Mouse (Mus musculus): ENCODE measurements around the gene Polr3h.
"Not testable (repeated sequence)": the region's sequence is repeated elsewhere in the genome, so short reads cannot be mapped to it uniquely, and the experiment has no call there.

Polr3h gene

DNA sequence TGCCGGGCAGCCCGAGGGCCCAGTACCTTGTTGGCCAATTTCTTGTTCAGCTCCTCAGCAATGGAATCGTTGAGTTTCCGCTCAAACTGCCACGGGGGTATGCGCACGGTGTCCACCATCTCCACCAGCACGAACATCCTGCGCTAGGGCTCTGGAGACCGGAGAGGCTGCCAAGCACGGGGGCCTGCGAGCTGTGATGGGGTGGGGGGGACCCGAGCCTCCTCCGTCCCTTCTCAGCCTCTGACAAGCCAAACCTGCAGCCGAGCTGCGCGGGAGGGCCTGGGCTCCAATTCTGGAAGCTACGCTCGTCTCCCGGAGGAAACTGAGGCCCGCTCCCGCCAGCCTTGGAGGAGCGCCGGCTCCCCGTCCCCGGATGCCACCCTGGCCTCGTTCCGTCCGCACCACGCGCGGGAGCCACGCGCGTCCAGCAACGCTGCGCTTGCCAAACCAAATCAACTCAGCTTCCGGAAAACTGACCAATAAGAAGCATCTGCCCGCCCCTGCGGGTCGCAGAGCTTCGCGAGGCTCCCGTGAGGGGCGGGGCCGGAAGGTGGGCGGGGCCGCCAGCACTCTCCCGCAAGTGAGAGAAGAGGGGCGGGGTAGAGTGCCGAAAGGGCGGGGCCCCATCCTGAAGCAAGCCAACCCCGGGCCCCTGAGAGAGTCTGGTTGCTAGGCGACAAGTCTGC lies at the start of gene Polr3h:
Gene Polr3h, minus strand, starts transcription at position 481 of the 686 bp plus-strand sequence.
- DNase-seq (ENCODE audit: low spot score in 2 of 2): peak; percentile 96

DNA sequence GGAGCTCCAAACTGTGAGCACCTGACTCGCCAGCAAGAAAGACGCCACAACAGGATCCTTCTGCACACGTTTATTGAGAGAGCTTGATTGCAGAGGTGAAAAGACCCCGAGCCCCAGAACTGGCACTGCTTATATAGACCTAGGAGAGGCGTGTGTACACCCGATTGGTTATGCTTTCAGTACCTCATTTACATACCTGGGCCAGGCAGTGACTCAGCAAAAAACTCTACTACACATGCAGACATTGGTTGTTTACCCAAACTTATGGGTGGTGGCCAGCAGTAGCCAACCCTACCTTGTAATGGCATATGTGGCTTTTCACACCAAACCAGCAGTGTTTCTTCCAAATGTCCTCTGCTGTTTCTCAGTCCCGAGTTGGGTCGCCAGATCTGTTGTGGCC lies 49.1 kb upstream of the Polr3h start:
- not testable (repeated sequence) for DNase-seq (ENCODE audit: low spot score in 2 of 2)

DNA sequence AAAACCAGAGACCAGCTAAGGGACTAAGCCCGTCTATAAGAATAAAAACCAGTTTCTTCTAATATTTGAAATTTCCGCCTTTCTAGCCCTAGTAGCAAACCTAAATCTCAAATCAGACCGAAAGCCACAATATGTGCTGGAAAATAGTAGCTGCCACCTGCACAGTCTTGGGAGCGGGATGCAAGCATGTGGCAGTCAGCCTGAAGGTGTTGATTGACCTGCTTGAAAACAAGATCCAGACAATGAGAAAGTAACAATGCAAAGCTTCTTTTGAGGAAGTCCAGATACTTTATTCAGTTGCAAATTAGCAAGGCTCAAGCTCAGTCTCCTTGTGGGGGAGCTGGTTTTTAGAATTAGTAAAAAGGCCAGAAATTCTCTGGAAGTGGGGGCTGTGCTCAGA lies 44.5 kb upstream of the Polr3h start:
- not testable (repeated sequence) for DNase-seq (ENCODE audit: low spot score in 2 of 2)

DNA sequence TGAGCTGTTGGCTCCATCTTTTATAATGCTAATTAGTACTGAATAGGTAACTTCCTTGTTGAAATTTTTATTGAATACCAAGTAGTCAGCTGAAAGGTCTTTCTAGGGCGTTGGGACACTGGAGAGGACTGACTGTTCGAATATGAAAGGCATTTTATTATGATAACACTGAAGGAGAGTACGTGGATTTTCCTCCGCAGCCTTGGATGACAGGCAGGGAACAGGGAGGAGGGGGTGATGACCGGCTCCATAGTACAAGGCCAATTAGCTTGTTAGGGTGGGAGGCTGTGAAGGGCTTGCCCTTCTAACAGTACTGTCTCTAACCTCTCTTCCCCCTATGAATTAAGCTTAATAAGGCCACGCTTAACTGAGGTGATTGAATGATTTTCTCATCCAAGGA lies 43.6 kb upstream of the Polr3h start:
- not testable (repeated sequence) for DNase-seq (ENCODE audit: low spot score in 2 of 2)

DNA sequence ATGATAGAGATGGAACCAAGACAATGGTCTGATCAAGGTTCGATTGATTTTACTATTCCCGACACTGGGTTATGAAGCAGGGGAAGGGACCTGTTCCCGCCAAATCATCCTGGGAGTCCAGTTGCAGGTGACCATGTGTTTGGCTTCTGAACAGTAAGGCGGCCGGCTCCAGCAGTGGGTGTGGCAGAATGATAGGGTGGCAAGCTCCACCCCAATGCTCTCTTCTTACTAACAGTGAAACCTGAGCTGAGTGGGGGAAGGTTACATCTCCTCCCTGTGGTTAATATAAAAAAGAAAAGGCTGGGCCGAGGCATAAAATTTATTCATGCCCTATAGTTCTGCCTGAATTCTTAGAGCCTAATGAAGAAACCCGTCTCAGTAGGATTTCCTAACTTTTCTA lies 43.1 kb upstream of the Polr3h start:
- DNase-seq (ENCODE audit: low spot score in 2 of 2): no peak

DNA sequence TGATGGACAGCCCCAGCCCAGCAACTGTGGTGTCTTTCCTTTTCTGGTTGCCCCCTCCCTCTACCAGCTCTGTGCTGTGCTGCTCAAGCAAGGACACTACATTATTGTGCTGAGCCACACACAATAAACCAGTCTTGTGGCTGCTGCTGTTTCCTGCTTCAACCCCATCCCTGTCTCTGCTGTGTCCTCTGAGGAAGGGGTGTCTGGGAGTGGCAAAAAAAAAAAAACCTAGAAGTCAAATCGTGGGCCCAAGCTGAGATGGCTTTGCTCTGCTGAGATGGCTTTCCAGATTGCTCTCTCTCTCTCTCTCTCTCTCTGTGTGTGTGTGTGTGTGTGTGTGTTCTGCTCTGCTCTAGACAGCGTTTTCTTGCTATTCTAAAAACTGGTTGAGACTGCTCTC lies 42.4 kb upstream of the Polr3h start:
- no peak for DNase-seq (ENCODE audit: low spot score in 2 of 2)

DNA sequence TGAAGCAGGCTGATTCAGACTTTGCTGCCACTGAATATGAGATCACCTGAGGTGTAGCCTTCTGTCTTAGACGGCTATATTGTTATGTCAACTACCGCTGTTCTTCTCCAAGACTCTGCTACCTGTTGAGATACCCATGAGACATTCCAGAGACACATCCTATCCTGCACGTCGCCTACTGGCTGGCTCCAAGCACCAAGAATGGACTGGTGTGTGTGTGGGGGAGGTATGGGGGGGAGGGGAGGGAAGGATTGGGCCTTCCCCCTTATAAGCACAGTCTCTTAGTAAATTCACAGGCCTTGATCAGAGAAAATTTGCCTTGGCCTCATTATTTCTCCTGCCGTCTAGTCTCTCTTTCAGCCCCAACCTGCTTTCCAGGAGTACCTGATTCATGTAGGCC lies 41.8 kb upstream of the Polr3h start:
- no peak for DNase-seq (ENCODE audit: low spot score in 2 of 2)

DNA sequence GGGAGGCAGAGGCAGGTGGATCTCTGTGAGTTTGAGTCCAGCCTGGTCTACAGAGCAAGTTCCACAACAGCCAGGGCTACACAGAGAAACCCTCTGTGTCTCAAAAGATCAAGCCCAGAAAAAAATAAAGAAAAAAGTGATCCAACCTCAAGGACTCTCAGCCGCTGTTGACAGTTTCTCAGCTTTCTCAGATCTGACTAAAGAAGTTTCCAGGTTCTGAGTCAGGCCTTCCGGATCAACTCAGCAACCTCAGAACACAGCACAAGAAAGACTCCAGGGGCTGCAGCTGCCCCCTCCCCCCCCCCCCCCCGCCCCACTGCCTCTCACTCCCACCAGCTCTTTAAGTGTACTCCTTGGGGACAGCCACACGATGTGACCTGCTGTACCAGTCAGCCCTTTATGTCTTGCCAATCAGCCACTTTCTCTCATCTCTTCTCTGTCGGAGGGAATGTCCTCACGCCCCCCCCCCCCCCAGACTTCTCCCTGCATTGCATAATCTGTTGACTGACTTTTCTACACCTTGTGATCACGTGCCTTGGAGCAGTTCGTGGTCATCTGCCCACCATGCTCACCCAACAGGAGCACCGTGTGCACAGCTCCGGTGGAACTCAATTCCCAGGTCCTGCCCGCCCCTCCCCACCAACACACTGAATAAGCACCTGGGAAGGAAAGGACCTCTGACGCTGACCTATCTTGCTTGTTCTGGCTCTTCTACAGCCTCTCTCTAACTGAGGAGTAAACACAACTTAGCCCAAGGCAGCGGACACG lies 40.2 kb upstream of the Polr3h start:
- DNase-seq (ENCODE audit: low spot score in 2 of 2): no peak

DNA sequence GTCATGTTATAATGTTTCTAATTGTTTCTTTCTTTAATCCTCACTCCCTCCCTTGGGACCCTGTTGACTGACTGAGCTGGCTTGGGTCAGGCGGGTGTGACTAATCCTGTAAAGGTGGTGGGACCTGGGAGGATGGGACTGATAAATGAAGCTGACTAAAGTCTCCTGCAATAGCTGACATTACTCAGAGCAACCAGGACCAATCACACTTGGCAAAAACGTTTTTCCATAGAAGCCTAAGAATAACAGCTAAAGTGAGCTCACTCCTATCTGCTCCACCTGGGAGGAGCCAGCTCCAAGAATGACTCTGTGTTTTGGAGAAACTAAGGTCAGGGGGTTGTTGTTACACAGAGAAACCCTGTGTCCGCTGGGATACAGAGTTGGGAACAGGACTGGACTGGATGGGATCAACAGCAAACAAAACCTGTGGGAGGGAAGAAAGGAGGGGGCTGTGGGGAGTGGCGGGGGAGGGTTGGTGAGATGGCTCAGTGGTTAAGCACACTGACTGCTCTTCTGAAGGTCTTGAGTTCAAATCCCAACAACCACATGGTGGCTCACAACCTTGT lies 39.0 kb upstream of the Polr3h start:
- no peak for DNase-seq (ENCODE audit: low spot score in 2 of 2)

DNA sequence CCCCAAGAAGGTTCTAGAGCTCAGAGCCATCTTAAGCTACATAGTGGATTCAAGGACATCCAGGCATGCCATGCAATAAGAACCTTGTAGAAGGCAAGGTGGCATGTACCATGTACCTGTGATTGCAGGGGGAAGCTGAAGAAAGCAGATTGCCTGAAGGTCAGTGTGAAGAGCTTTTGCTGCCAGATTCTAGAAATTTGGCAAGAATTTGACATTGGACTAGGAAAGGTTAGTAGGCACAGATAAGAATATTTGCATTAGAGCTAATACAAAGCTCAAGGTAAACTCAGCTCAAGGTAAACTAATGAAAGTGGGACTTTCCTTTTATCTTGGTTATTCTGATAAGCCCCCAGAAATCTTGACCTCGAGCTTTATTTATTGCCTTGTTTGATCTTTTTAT lies 38.2 kb upstream of the Polr3h start:
- no peak for DNase-seq (ENCODE audit: low spot score in 2 of 2)

DNA sequence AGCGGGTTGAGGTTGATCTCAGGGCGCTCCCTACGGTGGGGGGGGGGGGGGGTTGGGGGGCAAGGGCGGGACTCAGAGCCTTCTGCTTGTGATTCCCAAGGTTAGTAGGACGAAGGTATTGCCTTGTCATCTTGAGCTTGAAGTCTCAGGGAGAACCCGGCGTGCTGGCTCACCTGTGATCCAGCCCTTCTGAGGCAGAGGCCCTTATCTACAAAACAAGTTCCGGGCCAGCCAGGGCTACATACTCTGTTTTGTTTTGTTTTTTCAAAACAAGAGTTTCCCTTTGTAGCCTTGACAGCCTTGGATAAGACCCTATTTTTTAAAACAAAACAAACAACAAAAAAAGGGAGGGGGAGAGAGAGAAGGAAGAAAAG lies 35.0 kb upstream of the Polr3h start:
- no peak for DNase-seq (ENCODE audit: low spot score in 2 of 2)

DNA sequence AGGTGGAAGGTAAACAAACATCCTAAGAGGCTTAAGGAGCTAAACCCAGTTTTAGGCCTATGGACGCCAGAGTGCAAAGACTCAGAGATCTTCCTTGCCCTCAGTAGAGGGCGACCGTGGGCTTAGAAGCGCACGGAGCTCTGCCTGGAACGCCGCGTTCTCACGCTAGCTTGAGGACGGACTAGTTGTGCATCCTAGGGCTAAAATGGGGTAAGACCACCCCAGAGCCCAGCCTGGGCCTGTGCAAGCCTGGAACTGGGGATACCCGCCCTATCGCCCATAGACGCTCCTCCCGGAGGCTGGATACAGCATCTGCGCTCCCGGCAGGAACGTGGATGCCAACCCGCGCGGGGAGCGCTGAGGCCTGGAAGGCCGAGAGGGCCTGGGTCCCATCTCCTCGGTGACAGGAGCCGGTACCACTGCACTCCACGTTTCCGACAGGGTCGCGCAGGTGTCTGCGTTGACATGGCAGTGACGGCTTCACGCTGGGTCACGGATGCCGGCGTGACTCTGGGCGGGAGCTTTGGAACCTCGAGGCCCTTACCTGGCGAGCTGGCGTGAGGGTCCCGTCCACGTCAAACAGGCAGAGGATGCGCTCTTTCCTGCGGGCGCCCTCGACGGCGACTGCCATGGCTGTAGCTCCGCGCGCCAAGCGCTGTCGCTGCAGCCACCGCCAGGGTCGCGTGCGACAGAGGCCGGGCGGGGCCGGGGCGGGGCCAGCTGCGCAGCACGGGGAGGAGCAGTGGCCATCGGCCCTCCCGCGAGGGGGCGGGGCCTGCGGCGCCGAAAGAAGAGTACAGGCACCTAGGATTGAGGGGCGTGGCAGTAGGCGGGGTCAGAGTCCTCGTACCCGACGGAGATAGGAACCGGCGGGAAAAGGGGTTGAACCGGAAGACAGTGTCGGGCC lies 34.4 kb upstream of the Polr3h start, which contains the start of gene Pmm1:
Gene Pmm1, minus strand, starts transcription at position 760 of the 907 bp plus-strand sequence.
- peak; percentile 99 to 100 for DNase-seq (ENCODE audit: low spot score in 2 of 2)

DNA sequence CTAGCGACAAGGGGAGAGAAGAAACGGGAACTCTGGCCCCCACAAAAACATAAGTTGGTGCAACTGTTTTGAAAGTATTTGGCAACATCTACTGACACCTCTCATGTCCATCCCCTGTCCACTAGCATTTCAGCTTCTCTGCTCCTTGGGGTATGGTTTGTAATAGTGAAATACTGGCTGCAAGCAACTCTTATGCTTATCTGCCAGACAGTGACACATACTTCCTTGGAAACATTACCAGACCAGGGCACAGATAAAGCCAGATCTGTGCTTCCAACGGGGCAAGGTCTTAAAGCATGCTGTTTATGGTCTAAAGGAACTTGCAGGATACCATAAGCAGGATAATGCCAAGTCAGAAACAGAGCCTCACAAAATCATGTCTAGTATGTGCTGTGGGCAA lies 32.9 kb upstream of the Polr3h start:
- DNase-seq (ENCODE audit: low spot score in 2 of 2): no peak

DNA sequence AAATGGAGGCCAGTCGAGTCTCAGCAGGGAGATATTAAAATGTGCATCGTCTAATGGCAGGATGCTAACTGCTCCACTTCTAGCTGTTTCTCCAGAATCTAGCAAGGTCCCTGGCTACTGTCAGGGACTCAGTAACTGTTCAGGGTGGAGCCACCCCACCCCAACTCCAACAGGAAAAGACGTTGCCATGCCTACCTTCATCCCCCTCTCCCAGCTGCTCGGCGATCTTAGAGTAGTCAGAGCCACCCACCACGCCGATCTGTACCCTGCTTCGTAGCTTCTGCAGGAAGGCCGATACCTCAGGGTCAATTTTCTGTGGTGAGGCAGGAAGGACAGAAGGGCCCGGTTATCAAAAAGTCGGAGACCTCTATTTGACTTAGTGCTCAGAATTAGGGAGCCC lies 31.6 kb upstream of the Polr3h start:
- DNase-seq (ENCODE audit: low spot score in 2 of 2): no peak

DNA sequence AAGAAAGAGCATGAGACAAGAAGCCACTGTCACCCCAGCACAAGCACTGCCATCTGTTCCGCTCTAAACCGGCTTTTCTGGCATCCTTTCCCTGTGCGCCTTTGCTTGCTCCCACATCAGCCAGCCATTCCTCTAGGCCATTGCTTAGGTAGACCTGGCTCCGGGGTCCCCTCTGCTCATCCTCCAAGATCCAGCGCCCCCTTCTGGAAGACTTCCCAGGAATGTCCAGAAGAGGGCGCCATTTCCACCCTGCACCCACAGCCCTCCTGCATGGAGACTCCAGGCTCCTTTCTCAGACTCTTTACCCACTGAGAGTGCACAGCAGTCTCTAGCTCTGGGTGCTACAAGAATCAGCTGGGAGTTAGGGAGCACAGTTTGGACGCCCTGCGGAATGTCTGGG lies 30.4 kb upstream of the Polr3h start:
- peak; percentile 54 to 86 for DNase-seq (ENCODE audit: low spot score in 2 of 2)

DNA sequence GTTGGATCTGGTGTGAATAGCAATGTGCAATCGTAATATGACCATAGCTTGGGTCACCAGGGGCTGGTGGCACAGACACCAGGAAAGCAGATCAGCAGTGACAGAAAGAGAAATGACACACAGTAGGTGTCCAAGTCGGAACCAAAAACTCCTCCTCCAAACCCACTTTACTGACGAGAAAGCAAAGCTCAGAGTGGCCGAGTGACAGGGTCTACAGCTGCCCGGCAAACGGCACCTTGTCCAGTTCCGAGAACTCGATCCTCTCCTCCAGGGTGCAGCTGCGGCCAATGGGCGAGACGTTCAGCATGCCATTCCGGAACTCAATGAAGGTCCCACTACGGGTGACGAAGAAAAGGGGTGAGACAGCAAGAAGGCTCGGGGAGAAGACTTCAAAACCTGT lies 29.4 kb upstream of the Polr3h start:
- DNase-seq (ENCODE audit: low spot score in 2 of 2): no peak

DNA sequence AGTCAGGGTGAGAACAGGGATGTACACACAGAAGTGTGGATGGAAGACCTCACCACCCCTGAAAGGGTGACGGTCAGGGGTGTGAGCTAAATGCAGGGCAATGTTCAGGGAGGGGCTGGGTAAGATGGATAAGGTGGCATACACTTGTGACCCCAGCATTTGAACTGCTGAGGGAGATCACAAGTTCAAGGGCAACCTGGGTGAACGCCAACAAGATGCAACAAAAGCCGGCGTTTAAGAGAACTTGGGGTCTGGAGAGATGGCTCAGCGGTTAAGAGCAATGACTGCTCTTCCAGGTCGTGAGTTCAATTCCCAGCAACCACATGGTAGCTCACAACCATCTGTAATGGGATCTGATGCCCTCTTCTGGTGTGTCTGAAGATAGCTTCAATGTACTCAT lies 28.7 kb upstream of the Polr3h start:
- DNase-seq (ENCODE audit: low spot score in 2 of 2): no peak

DNA sequence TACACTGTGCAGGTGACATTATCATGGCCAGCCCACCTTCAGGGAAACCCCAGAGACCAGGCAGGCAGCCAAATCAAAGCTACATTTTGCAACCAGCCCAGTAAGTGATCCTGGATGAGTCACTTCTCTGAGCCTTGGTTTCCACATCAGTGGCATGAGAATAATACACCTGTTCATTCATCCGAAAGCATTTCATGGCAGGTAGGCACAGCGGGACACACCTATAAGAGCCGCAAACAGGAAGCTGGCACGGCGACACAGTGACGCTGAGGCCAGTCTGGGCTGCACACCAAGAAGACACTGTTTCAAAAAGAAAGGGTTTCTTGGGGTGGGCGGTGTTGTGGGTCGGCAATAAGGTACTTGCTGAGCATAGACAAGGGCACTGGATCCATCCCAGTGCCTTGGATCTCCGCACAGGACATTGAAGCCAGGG lies 28.1 kb upstream of the Polr3h start:
- DNase-seq (ENCODE audit: low spot score in 2 of 2): no peak

DNA sequence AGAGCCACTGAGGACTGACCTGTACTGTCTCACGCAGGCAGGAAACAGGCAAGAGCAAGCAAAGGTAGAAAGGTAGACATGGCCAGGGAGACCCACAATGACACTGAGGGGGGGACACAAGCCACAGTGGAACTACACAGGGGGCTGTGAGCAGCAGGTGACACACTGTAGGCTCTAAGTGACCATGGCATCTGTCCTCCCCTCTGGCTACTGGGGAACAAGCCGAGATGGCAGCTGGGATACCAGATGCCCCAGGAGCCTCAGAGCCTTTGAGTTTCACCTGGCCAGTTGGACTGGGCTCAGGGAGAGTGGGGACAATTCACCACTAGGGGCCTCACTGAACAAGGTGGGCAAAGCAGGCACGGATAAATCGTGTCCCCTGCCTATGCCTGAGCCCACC lies 26.3 kb upstream of the Polr3h start:
- no peak for DNase-seq (ENCODE audit: low spot score in 2 of 2)

DNA sequence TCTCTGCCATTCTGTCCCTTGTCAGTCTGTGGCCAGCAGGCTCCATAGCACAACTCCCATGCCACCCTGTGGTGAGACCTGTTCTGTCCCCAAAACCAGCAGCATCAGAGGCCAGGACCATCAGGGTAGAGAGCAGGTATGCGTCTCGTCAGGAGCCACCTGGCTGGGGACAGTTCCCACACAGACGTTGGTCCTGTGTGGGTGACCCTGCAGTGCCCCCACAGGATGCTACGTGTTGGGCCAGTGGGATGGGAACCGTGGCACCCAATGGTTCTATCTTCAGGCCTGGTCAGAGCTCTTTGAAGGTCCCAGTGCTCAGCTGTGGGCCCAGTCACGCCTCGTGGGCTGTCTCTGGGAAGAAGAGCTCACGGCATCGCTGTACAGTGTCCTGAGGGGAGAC lies 25.1 kb upstream of the Polr3h start:
- peak in 1 of 2 experiments; percentile 56 for DNase-seq (ENCODE audit: low spot score in 2 of 2)

DNA sequence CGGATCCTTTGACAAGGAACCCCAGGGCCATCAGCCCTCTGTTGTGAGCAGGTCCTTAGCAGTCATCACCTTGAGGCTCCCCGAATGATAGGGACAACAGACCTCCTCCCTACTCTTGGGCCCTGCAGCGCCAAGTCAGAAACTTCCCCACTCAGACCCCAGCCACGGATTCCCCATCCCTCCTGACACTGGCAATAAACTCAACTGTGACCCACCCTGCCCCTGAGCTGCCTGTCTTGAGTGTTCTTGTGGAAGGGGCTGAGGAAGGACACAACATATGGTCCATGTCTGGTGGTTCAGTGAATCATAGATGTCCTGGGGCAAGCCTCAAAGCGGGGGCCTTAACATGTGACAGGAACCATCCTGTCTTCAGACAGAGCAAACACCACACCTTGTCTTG lies 24.7 kb upstream of the Polr3h start:
- DNase-seq (ENCODE audit: low spot score in 2 of 2): no peak
